Mouse (Mus musculus): Measurements from ENCODE around the gene Doc2a. TPM values are rescaled to one million over a fixed set of nuclear protein-coding genes. Genes with fewer than 3 reads are reported as not detected.

Doc2a gene
- polyA plus RNA-seq, 1 experiment from 2014 or later = 0.15 TPM

DNA sequence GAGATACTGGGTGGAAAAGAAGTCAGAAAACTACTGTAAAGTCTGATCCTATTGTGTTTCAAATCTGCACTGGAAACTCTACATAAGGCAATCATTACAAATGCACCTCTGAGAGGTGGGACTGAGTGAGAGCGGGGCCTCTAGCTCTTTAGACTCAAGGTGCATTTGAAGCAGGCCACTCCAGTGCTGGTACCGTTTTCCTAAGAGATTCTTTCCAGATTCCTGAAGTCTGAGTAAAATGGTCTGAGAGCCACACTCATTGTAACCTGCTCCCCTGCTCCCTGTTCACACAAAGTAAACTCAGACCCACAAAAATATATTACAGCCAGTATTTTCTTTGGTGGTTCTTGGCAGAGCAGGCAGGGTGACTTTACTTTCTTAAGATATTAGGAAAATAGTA, 20.3 kb downstream of the Doc2a start:
- Histone ChIP-seq H3K27ac (replicated peaks) (no peak overlapping the region), H3K36me3 (ENCODE audit: control insufficient read depth, insufficient read depth, low read length) (peaks cover 41% of the 10 kb centered on the region), H3K9me3 (ENCODE audit: control insufficient read depth, low read length) (no peaks in the 10 kb centered on the region), H3K4me2 (replicated peaks; ENCODE audit: low read depth) (no peak overlapping the region), H3K27me3 (ENCODE audit: control insufficient read depth, insufficient read depth, low read length) (no peaks in the 10 kb centered on the region), H3K9ac (ENCODE audit: low read length) (no peak overlapping the region), H3K4me3 (ENCODE audit: low read depth, low read length) (no peak overlapping the region), H3K4me1 (replicated peaks; ENCODE audit: control insufficient read depth, insufficient read depth) (peaks cover 5% of the 10 kb centered on the region; the same call in 1 of the 2 replicates)
- 88% methylated on average over 2 of the region's 2 CpGs for WGBS
- ATAC-seq (ENCODE audit: low FRiP score, low TSS enrichment) = no peak
- DNase-seq (ENCODE audit: low spot score) = no peak
- no peak for TF ChIP-seq CTCF (IDR thresholded peaks at IDR 0.05; ENCODE audit: low read depth)
- TF ChIP-seq EP300 (optimal IDR thresholded peaks at IDR 0.05) = no peak

DNA sequence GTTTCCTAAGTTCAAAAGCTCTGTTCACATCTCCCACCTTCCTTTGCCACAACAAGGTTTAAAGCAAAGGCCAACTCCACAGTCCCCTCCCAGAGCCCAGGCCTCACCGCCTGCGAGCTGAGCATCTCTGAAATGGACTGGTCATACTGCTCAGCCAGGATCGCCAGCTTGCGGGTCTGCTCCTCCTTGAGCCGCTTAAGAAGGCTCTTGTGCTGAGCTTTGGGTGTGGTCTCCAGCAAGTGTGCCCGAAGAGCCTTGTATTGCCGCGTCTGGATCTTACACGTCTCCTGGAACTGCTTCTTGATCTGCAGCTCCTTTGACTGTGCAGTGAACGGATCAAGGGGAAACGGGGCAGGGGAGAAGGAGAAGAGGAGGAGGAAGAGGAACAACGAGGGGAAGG, 20.8 kb downstream of the Doc2a start:
- H3K4me1 ChIP-seq (replicated peaks; ENCODE audit: control insufficient read depth, insufficient read depth) = peaks cover 4% of the 10 kb centered on the region; the same call in 1 of the 2 replicates
- no peak for TF ChIP-seq CTCF (IDR thresholded peaks at IDR 0.05; ENCODE audit: low read depth)
- TF ChIP-seq EP300 (optimal IDR thresholded peaks at IDR 0.05) = no peak
- H3K9ac ChIP-seq (ENCODE audit: low read length) = no peak overlapping the region
- H3K9me3 ChIP-seq (ENCODE audit: control insufficient read depth, low read length) = no peaks in the 10 kb centered on the region
- H3K4me3 ChIP-seq (ENCODE audit: low read depth, low read length) = no peak overlapping the region
- DNase-seq (ENCODE audit: low spot score) (no peak), ATAC-seq (ENCODE audit: low FRiP score, low TSS enrichment) (no peak)
- H3K36me3 ChIP-seq (ENCODE audit: control insufficient read depth, insufficient read depth, low read length) = peaks cover 45% of the 10 kb centered on the region
- no peak overlapping the region for H3K27ac ChIP-seq (replicated peaks)
- no peaks in the 10 kb centered on the region for H3K27me3 ChIP-seq (ENCODE audit: control insufficient read depth, insufficient read depth, low read length)
- H3K4me2 ChIP-seq (replicated peaks; ENCODE audit: low read depth) = no peak overlapping the region
- WGBS = 75% methylated on average over 12 of the region's 12 CpGs

GRCm38 (mm10) chr7:126869780-126870519, 22.7 kb downstream of the Doc2a start:
- H3K27me3 ChIP-seq (ENCODE audit: control insufficient read depth, insufficient read depth, low read length) = no peaks in the 10 kb centered on the region
- H3K9ac ChIP-seq (ENCODE audit: low read length) = no peak overlapping the region
- no peak for ATAC-seq (ENCODE audit: low FRiP score, low TSS enrichment)
- no peak overlapping the region for H3K4me3 ChIP-seq (ENCODE audit: low read depth, low read length)
- no peaks in the 10 kb centered on the region for H3K9me3 ChIP-seq (ENCODE audit: control insufficient read depth, low read length)
- TF ChIP-seq CTCF (IDR thresholded peaks at IDR 0.05; ENCODE audit: low read depth) (no peak), EP300 (optimal IDR thresholded peaks at IDR 0.05) (no peak)
- H3K27ac ChIP-seq (replicated peaks) = no peak overlapping the region
- H3K36me3 ChIP-seq (ENCODE audit: control insufficient read depth, insufficient read depth, low read length) = peaks cover 56% of the 10 kb centered on the region
- DNase-seq (ENCODE audit: low spot score) = no peak
- WGBS = 92% methylated on average over 23 of the region's 23 CpGs
- no peak overlapping the region for H3K4me2 ChIP-seq (replicated peaks; ENCODE audit: low read depth)
- H3K4me1 ChIP-seq (replicated peaks; ENCODE audit: control insufficient read depth, insufficient read depth) = no peaks in the 10 kb centered on the region

DNA sequence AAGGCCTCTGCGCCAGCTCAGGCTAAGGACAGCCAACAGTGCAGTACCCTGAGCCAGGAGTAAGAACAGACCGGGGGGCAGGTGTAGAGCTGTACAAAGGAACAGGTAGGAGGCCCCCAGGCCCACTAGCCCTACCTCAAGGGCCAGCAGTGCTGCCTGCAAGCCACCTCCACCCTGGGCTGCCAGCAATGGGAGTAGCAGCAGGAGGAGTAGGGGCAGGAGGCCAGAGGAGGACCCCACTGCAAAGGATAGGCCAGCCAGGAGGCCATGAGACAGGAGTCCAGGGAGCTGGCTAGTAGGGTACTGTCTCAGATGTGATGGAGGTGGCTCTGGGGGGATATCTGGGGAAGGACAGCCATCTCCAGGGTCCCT, 23.3 kb downstream of the Doc2a start:
- H3K4me1 ChIP-seq (replicated peaks; ENCODE audit: control insufficient read depth, insufficient read depth) = no peaks in the 10 kb centered on the region
- no peak for TF ChIP-seq CTCF (IDR thresholded peaks at IDR 0.05; ENCODE audit: low read depth)
- TF ChIP-seq EP300 (optimal IDR thresholded peaks at IDR 0.05) = no peak
- no peak overlapping the region for H3K4me3 ChIP-seq (ENCODE audit: low read depth, low read length)
- 0 out of 2 replicates have a peak, but pooled peaks have one; percentile 20 for ATAC-seq (ENCODE audit: low FRiP score, low TSS enrichment)
- no peak for DNase-seq (ENCODE audit: low spot score)
- WGBS = 81% methylated on average over 2 of the region's 2 CpGs
- H3K9me3 ChIP-seq (ENCODE audit: control insufficient read depth, low read length) = no peaks in the 10 kb centered on the region
- H3K9ac ChIP-seq (ENCODE audit: low read length) = no peak overlapping the region
- no peak overlapping the region for H3K4me2 ChIP-seq (replicated peaks; ENCODE audit: low read depth)
- H3K27ac ChIP-seq (replicated peaks) = no peak overlapping the region
- no peaks in the 10 kb centered on the region for H3K27me3 ChIP-seq (ENCODE audit: control insufficient read depth, insufficient read depth, low read length)
- H3K36me3 ChIP-seq (ENCODE audit: control insufficient read depth, insufficient read depth, low read length) = peaks cover 58% of the 10 kb centered on the region

DNA sequence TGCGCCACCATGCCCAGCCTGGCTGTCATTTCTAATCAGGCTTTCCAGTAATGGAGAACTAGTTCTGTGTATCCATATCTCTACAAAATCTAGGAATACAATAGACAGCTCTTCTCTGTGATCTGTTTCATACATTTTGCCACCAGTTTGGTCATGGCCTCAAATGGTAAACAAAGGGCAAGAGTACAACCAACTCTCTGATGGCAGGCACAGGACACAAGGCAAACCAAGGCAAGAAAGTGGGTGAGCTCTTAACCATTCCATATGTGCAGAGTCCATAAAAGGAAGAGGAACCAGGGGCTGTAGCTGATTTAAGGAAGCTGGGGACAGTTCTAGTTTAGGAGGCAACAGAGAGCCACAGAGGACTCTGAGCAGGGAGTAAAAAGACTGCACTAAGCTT, 30.0 kb downstream of the Doc2a start:
- ATAC-seq (ENCODE audit: low FRiP score, low TSS enrichment) (no peak), DNase-seq (ENCODE audit: low spot score) (no peak)
- Histone ChIP-seq H3K4me2 (replicated peaks; ENCODE audit: low read depth) (no peak overlapping the region), H3K4me3 (ENCODE audit: low read depth, low read length) (no peak overlapping the region), H3K27me3 (ENCODE audit: control insufficient read depth, insufficient read depth, low read length) (no peaks in the 10 kb centered on the region), H3K4me1 (replicated peaks; ENCODE audit: control insufficient read depth, insufficient read depth) (no peaks in the 10 kb centered on the region), H3K27ac (replicated peaks) (no peak overlapping the region), H3K9me3 (ENCODE audit: control insufficient read depth, low read length) (no peaks in the 10 kb centered on the region), H3K36me3 (ENCODE audit: control insufficient read depth, insufficient read depth, low read length) (peaks cover 57% of the 10 kb centered on the region), H3K9ac (ENCODE audit: low read length) (no peak overlapping the region)
- WGBS = 94% methylated on average over 1 of the region's 1 CpGs
- no peak for TF ChIP-seq EP300 (optimal IDR thresholded peaks at IDR 0.05)
- no peak for TF ChIP-seq CTCF (IDR thresholded peaks at IDR 0.05; ENCODE audit: low read depth)

DNA sequence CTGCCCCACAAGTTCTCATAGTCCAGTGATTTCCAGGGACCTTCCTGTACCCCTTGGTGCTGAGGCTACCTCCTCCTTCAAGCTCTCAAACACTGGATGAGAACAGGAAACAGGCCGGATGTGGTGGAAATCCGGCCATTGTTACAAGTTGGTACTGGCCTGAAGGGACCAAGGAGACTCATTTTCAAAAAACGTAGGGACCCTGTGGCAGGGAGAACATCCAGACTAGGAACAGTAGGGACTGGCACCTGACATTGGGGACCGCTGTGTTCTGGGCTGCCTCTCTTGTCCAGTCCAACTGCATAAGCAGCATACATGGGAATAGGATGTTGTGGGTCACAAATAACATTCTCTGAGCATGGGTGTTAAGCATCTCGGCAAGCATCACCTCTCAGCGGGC, 33.8 kb downstream of the Doc2a start:
- H3K36me3 ChIP-seq (ENCODE audit: control insufficient read depth, insufficient read depth, low read length) = peaks cover 35% of the 10 kb centered on the region
- DNase-seq (ENCODE audit: low spot score) (no peak), ATAC-seq (ENCODE audit: low FRiP score, low TSS enrichment) (no peak)
- no peaks in the 10 kb centered on the region for H3K27me3 ChIP-seq (ENCODE audit: control insufficient read depth, insufficient read depth, low read length)
- no peak overlapping the region; the same call in 1 of the 2 replicates for H3K4me2 ChIP-seq (replicated peaks; ENCODE audit: low read depth)
- H3K9ac ChIP-seq (ENCODE audit: low read length) = no peak overlapping the region
- TF ChIP-seq EP300 (optimal IDR thresholded peaks at IDR 0.05) (no peak), CTCF (IDR thresholded peaks at IDR 0.05; ENCODE audit: low read depth) (no peak)
- H3K4me3 ChIP-seq (ENCODE audit: low read depth, low read length) = no peak overlapping the region
- H3K27ac ChIP-seq (replicated peaks) = 0 out of 2 replicates have a peak overlapping the region, but pooled peaks have one; percentile 2
- no peaks in the 10 kb centered on the region for H3K9me3 ChIP-seq (ENCODE audit: control insufficient read depth, low read length)
- WGBS = 64% methylated on average over 6 of the region's 6 CpGs
- H3K4me1 ChIP-seq (replicated peaks; ENCODE audit: control insufficient read depth, insufficient read depth) = 0 out of 2 replicates have a peak, but pooled peaks cover 4% of the 10 kb centered on the region
